Comparison of ENCODE assay signal across 2 mouse cellular contexts in the genomic region with DNA sequence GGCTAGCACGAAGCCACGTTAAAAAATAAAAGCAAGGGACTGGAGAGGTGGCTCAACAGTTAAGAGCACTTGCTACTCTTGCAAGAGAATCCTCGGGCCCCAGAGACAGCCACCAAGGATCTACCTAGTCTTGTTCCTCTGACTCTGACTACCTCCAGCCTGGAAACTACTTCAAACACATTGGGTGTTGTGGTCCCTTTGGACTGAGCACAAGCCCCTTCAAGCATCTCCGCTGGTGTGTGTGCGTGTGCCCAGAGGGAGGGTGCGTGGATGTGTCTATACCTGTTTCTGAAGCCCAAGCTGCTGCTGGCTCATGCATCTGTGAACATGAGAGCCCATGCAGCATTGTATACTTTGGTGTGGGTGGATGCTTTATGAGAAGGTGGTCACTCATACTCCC.
TF ChIP-seq lines count a peak whose summit lies in the region.

No protein-coding gene starts in this region.

TF ChIP-seq in CH12.LX, 34 proteins besides CTCF, POLR2A, EP300 and RAD21:
- TF ChIP-seq CHD2 (IDR thresholded peaks at IDR 0.05; ENCODE audit: low read length) (no peak), POLR2AphosphoS2 (IDR thresholded peaks at IDR 0.05; ENCODE audit: low read depth, low read length) (peak; percentile 52; the same call in 1 of the 2 replicates)

TF ChIP-seq in MEL, 35 proteins besides CTCF, POLR2A, EP300 and RAD21:
- TF ChIP-seq UBTF (IDR thresholded peaks at IDR 0.05; ENCODE audit: borderline replicate concordance, insufficient read depth, low read depth, low read length) (no peak), ZNF384 (IDR thresholded peaks at IDR 0.05; ENCODE audit: low read depth, low read length) (no peak), MXI1 (IDR thresholded peaks at IDR 0.05; ENCODE audit: low read depth, low read length) (no peak), POLR2AphosphoS2 (IDR thresholded peaks at IDR 0.05; ENCODE audit: low read length) (peak; percentile 52; the same call in 1 of the 2 replicates), POLR2AphosphoS5 (IDR thresholded peaks at IDR 0.05; ENCODE audit: borderline replicate concordance, low read depth, low read length) (no peak), USF1 (IDR thresholded peaks at IDR 0.05; ENCODE audit: low read depth, low read length) (no peak)
